Mouse (Mus musculus): ENCODE measurements around the gene AC124108.1.

The AC124108.1 gene

DNA sequence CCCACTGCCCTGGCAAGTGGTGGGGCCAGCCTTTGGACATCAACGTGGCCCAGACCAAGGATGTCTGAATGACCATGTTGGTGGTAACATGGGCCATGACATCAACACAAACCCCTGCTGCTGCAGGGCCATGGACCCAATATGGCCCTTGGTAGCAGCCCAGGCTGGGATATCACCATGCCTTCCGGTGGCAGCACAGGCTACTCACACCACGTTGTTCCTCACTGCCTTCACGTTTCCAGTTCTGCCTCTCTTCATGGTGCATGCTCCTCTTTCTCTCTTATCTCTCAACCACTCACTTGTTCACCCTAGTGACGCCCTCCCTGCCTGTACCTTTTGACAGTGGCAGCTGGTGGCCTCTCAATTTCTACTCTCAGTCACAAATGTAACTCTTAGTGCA, 53.8 kb downstream of the AC124108.1 start:
- no peak for DNase-seq (ENCODE audit: low spot score in 2 of 2)

DNA sequence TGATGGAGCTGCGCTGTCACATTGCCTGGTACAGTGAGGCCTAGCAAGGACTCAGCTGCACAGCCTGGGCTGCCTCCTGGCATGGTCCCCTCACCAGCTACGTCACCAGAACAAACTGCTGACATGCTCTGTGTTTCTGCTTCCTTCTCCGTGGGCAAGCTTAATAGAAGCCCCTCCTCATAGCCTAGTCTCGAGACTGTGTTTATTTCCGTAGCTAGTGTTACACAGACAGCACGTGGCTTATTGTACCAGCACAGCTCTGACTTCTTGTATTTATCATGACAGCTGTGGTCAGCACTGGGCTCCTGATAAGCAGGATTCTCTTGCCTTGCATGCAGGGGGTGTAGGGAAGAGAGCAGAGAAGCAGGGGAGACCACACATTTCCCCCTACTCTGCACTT, 54.9 kb downstream of the AC124108.1 start:
- DNase-seq (ENCODE audit: low spot score in 2 of 2): peak; percentile 9 to 15

DNA sequence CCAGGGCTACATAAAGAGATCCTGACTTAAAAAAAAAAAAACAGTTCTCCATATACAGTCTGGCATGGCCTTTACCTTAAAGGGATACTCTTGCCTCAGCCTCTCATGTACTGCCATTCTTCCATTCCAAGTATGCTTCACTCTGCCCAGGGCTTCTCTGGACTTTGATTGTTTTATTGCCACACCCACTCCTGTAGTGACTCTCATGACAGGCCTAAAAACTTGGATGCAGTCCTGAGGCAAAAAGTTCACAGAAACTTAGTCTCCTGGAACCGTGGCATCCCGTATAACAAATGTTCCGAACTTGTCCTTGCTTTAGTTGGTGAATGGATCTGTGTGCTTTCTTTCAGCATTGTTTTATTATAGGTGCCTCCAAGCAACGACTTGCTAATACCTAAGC, 55.4 kb downstream of the AC124108.1 start:
- no peak for DNase-seq (ENCODE audit: low spot score in 2 of 2)

DNA sequence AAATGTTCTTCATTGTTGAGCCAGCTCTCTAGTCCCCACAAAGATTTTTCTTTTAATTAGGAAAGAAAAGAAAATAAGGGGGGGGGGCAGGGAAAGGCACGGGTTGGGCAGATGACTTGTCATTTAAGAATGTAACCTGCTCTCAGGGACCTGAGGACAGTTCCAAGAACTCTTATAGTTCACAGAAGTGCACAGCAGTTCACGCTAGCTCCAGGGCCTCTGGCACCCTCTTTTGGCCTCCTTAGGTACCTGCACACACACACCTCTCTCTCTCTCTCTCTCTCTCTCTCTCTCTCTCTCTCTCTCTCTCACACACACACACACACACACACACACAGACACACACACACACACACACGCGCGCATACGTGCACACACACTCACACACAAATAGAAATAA, 63.2 kb downstream of the AC124108.1 start:
- DNase-seq (ENCODE audit: low spot score in 2 of 2): no peak

All from spleen, postnatal 36 days (tissue).